Mouse (Mus musculus): ENCODE data around the gene Fam117a. TPM values are rescaled to one million over a fixed set of nuclear protein-coding genes. Genes with fewer than 3 reads are reported as not detected.

Gene Fam117a
- total and polyA plus RNA-seq, 3 experiments: 49.9 to 116 TPM; not detected in 1

Other genes starting within 250 kb of the Fam117a start
- gene Dlx3, start 216.9 kb upstream of the Fam117a start, total RNA-seq (2012; rRNA removed): not detected in 2 replicates
- not detected for gene Dlx3, start 216.9 kb upstream of the Fam117a start, polyA plus RNA-seq (2012; ENCODE audit: insufficient read depth in 1 of 2, insufficient read length in 2 of 2, low read depth in 1 of 2, low replicate concordance in 2 of 2, missing spikeins in 1 of 2)
- not detected in 2 replicates for gene Dlx4, start 190.8 kb upstream of the Fam117a start, total RNA-seq (2012; rRNA removed)
- not detected for gene Dlx4, start 190.8 kb upstream of the Fam117a start, polyA plus RNA-seq (2012; ENCODE audit: insufficient read depth in 1 of 2, insufficient read length in 2 of 2, low read depth in 1 of 2, low replicate concordance in 2 of 2, missing spikeins in 1 of 2)
- 0.20 and 0.39 TPM in 2 replicates for gene Tac4, start 75.5 kb upstream of the Fam117a start, total RNA-seq (2012; rRNA removed)
- gene Tac4, start 75.5 kb upstream of the Fam117a start, polyA plus RNA-seq (2012; ENCODE audit: insufficient read depth in 1 of 2, insufficient read length in 2 of 2, low read depth in 1 of 2, low replicate concordance in 2 of 2, missing spikeins in 1 of 2): under 1 TPM in 1 of 2 experiments, not detected in 1; 0.07 TPM
- gene Kat7, start 26.8 kb upstream of the Fam117a start, total RNA-seq (2012; rRNA removed): 81.4 and 83.1 TPM in 2 replicates
- 100 to 1,000 TPM in 1 of 2 experiments, 10 to 100 TPM in 1; 95.4 to 100 TPM for gene Kat7, start 26.8 kb upstream of the Fam117a start, polyA plus RNA-seq (2012; ENCODE audit: insufficient read depth in 1 of 2, insufficient read length in 2 of 2, low read depth in 1 of 2, low replicate concordance in 2 of 2, missing spikeins in 1 of 2)
- 51.8 and 59.1 TPM in 2 replicates for gene Slc35b1, start 47.7 kb downstream of the Fam117a start, total RNA-seq (2012; rRNA removed)
- gene Slc35b1, start 47.7 kb downstream of the Fam117a start, polyA plus RNA-seq (2012; ENCODE audit: insufficient read depth in 1 of 2, insufficient read length in 2 of 2, low read depth in 1 of 2, low replicate concordance in 2 of 2, missing spikeins in 1 of 2): 10 to 100 TPM in 1 of 2 experiments, not detected in 1; 82.4 TPM
- gene Spop, start 77.1 kb downstream of the Fam117a start, total RNA-seq (2012; rRNA removed): 41.5 and 45.7 TPM in 2 replicates
- gene Spop, start 77.1 kb downstream of the Fam117a start, polyA plus RNA-seq (2012; ENCODE audit: insufficient read depth in 1 of 2, insufficient read length in 2 of 2, low read depth in 1 of 2, low replicate concordance in 2 of 2, missing spikeins in 1 of 2): 10 to 100 TPM in 1 of 2 experiments, not detected in 1; 84.0 TPM
- gene Nxph3, start 177.6 kb downstream of the Fam117a start, total RNA-seq (2012; rRNA removed): not detected in 2 replicates
- gene Nxph3, start 177.6 kb downstream of the Fam117a start, polyA plus RNA-seq (2012; ENCODE audit: insufficient read depth in 1 of 2, insufficient read length in 2 of 2, low read depth in 1 of 2, low replicate concordance in 2 of 2, missing spikeins in 1 of 2): not detected